Mouse (Mus musculus): ENCODE measurements around the gene Rapgef1. TPM values are rescaled to one million over a fixed set of nuclear protein-coding genes. Genes with fewer than 3 reads are reported as not detected.
A peak's percentile ranks its signal among the peaks of the same experiment; 100 is the strongest.
"Not testable (repeated sequence)": the region's sequence is repeated elsewhere in the genome, so short reads cannot be mapped to it uniquely, and the experiment has no call there.

Gene Rapgef1
- polyA plus RNA-seq, 1 experiment from 2014 or later, result 15.9 TPM

GRCm38 (mm10) chr2:29624739-29625138 is 5.2 kb downstream of the Rapgef1 start:
- Histone ChIP-seq H3K4me1 (peaks cover 56% of the 10 kb centered on the region), H3K4me3 (no peak overlapping the region), H3K9ac (no peak overlapping the region), H3K36me3 (no peaks in the 10 kb centered on the region; the same call in 1 of the 2 replicates), H3K4me2 (no peak overlapping the region), H3K27ac (0 out of 2 replicates have a peak overlapping the region, but pooled peaks have one; percentile 27), H3K27me3 (no peaks in the 10 kb centered on the region), H3K9me3 (no peaks in the 10 kb centered on the region)
- peak; percentile 54 for ATAC-seq (ENCODE audit: insufficient number of reproducible peaks, low FRiP score, low TSS enrichment, low read depth)
- WGBS, result 55% methylated on average over 5 of the region's 5 CpGs

GRCm38 (mm10) chr2:29625573-29626200 is 6.2 kb downstream of the Rapgef1 start:
- Histone ChIP-seq H3K27ac (no peak overlapping the region), H3K4me3 (no peak overlapping the region), H3K4me2 (no peak overlapping the region), H3K9ac (no peak overlapping the region), H3K36me3 (no peaks in the 10 kb centered on the region; the same call in 1 of the 2 replicates), H3K9me3 (no peaks in the 10 kb centered on the region), H3K27me3 (no peaks in the 10 kb centered on the region), H3K4me1 (peaks cover 56% of the 10 kb centered on the region)
- WGBS, result 96% methylated on average over 8 of the region's 8 CpGs
- ATAC-seq (ENCODE audit: insufficient number of reproducible peaks, low FRiP score, low TSS enrichment, low read depth), result no peak

GRCm38 (mm10) chr2:29627337-29627736 is 7.8 kb downstream of the Rapgef1 start:
- Histone ChIP-seq H3K4me2 (no peak overlapping the region), H3K4me1 (peaks cover 42% of the 10 kb centered on the region), H3K36me3 (no peaks in the 10 kb centered on the region; the same call in 1 of the 2 replicates), H3K27ac (no peak overlapping the region), H3K9ac (no peak overlapping the region), H3K27me3 (no peaks in the 10 kb centered on the region), H3K4me3 (no peak overlapping the region), H3K9me3 (no peaks in the 10 kb centered on the region)
- no peak for ATAC-seq (ENCODE audit: insufficient number of reproducible peaks, low FRiP score, low TSS enrichment, low read depth)
- 83% methylated on average over 3 of the region's 3 CpGs for WGBS

GRCm38 (mm10) chr2:29628186-29628585 is 8.7 kb downstream of the Rapgef1 start:
- no peaks in the 10 kb centered on the region; the same call in 1 of the 2 replicates for H3K36me3 ChIP-seq
- no peaks in the 10 kb centered on the region for H3K27me3 ChIP-seq
- no peak overlapping the region for H3K4me2 ChIP-seq
- no peak overlapping the region for H3K4me3 ChIP-seq
- peaks cover 42% of the 10 kb centered on the region for H3K4me1 ChIP-seq
- H3K9ac ChIP-seq, result no peak overlapping the region
- WGBS, result 59% methylated on average over 5 of the region's 5 CpGs
- ATAC-seq (ENCODE audit: insufficient number of reproducible peaks, low FRiP score, low TSS enrichment, low read depth), result no peak
- no peaks in the 10 kb centered on the region for H3K9me3 ChIP-seq
- H3K27ac ChIP-seq, result no peak overlapping the region

- no peaks in the 10 kb centered on the region for H3K27me3 ChIP-seq
- peaks cover 43% of the 10 kb centered on the region for H3K4me1 ChIP-seq
- H3K9me3 ChIP-seq, result no peaks in the 10 kb centered on the region
- H3K4me3 ChIP-seq, result no peak overlapping the region
- no peak overlapping the region for H3K4me2 ChIP-seq
- no peak overlapping the region for H3K9ac ChIP-seq
- no peaks in the 10 kb centered on the region for H3K36me3 ChIP-seq
- no peak overlapping the region for H3K27ac ChIP-seq
- no peak for ATAC-seq (ENCODE audit: insufficient number of reproducible peaks, low FRiP score, low TSS enrichment, low read depth)
- 55% methylated on average over 5 of the region's 5 CpGs for WGBS
Observed at GRCm38 (mm10) chr2:29628763-29629181, 9.3 kb downstream of the Rapgef1 start.

- Histone ChIP-seq H3K36me3 (no peaks in the 10 kb centered on the region), H3K4me2 (no peak overlapping the region), H3K4me3 (no peak overlapping the region), H3K27ac (no peak overlapping the region), H3K9ac (no peak overlapping the region), H3K9me3 (no peaks in the 10 kb centered on the region), H3K27me3 (no peaks in the 10 kb centered on the region), H3K4me1 (peaks cover 43% of the 10 kb centered on the region)
- ATAC-seq (ENCODE audit: insufficient number of reproducible peaks, low FRiP score, low TSS enrichment, low read depth), result no peak
- WGBS, result 57% methylated on average over 2 of the region's 2 CpGs
Observed at GRCm38 (mm10) chr2:29629311-29629710, 9.8 kb downstream of the Rapgef1 start.

GRCm38 (mm10) chr2:29630141-29630771 is 10.7 kb downstream of the Rapgef1 start:
- 74% methylated on average over 10 of the region's 10 CpGs for whole genome bisulfite sequencing
- Histone ChIP-seq H3K27me3 (no peaks in the 10 kb centered on the region), H3K9me3 (no peaks in the 10 kb centered on the region)

GRCm38 (mm10) chr2:29631020-29631419 is 11.5 kb downstream of the Rapgef1 start:
- no peaks in the 10 kb centered on the region for H3K36me3 ChIP-seq
- no peak overlapping the region for H3K4me3 ChIP-seq
- no peak for ATAC-seq (ENCODE audit: insufficient number of reproducible peaks, low FRiP score, low TSS enrichment, low read depth)
- no peaks in the 10 kb centered on the region for H3K27me3 ChIP-seq
- H3K4me1 ChIP-seq, result peaks cover 44% of the 10 kb centered on the region
- no peak overlapping the region for H3K27ac ChIP-seq
- no peak overlapping the region for H3K4me2 ChIP-seq
- H3K9me3 ChIP-seq, result no peaks in the 10 kb centered on the region
- H3K9ac ChIP-seq, result no peak overlapping the region

More at GRCm38 (mm10) chr2:29630141-29630771, 10.7 kb downstream of the Rapgef1 start:
- Histone ChIP-seq H3K9ac (no peak overlapping the region), H3K4me2 (no peak overlapping the region), H3K27ac (no peak overlapping the region), H3K36me3 (no peaks in the 10 kb centered on the region), H3K4me3 (no peak overlapping the region), H3K4me1 (peaks cover 38% of the 10 kb centered on the region)
- no peak for ATAC-seq (ENCODE audit: insufficient number of reproducible peaks, low FRiP score, low TSS enrichment, low read depth)

- H3K9ac ChIP-seq; H3K27me3 ChIP-seq; H3K27ac ChIP-seq; ATAC-seq (ENCODE audit: insufficient number of reproducible peaks, low FRiP score, low TSS enrichment, low read depth); H3K36me3 ChIP-seq; H3K4me3 ChIP-seq; H3K9me3 ChIP-seq; H3K4me2 ChIP-seq: not testable (repeated sequence)
- peaks cover 45% of the 10 kb centered on the region for H3K4me1 ChIP-seq
- WGBS, result 89% methylated on average over 12 of the region's 12 CpGs
Observed at GRCm38 (mm10) chr2:29631564-29632167, 12.1 kb downstream of the Rapgef1 start.

- Histone ChIP-seq H3K9ac (no peak overlapping the region), H3K27ac (no peak overlapping the region; the same call in 1 of the 2 replicates), H3K27me3 (no peaks in the 10 kb centered on the region), H3K4me1 (peaks cover 47% of the 10 kb centered on the region), H3K9me3 (no peaks in the 10 kb centered on the region), H3K4me3 (no peak overlapping the region), H3K4me2 (no peak overlapping the region), H3K36me3 (no peaks in the 10 kb centered on the region)
- 60% methylated on average over 3 of the region's 3 CpGs for WGBS
- ATAC-seq (ENCODE audit: insufficient number of reproducible peaks, low FRiP score, low TSS enrichment, low read depth), result no peak
Observed at GRCm38 (mm10) chr2:29632168-29632662, 12.7 kb downstream of the Rapgef1 start.

GRCm38 (mm10) chr2:29633101-29633554 is 13.6 kb downstream of the Rapgef1 start:
- Histone ChIP-seq H3K9me3 (no peaks in the 10 kb centered on the region), H3K4me2 (no peak overlapping the region), H3K36me3 (no peaks in the 10 kb centered on the region), H3K4me3 (no peak overlapping the region), H3K27me3 (no peaks in the 10 kb centered on the region), H3K27ac (peak overlapping the region; percentile 78), H3K4me1 (peaks cover 56% of the 10 kb centered on the region), H3K9ac (no peak overlapping the region)
- WGBS, result 18% methylated on average over 6 of the region's 6 CpGs
- ATAC-seq (ENCODE audit: insufficient number of reproducible peaks, low FRiP score, low TSS enrichment, low read depth), result peak; percentile 69

GRCm38 (mm10) chr2:29633782-29634181 is 14.3 kb downstream of the Rapgef1 start:
- Histone ChIP-seq H3K4me1 (peaks cover 52% of the 10 kb centered on the region), H3K36me3 (no peaks in the 10 kb centered on the region), H3K9ac (no peak overlapping the region), H3K9me3 (no peaks in the 10 kb centered on the region), H3K4me2 (no peak overlapping the region), H3K4me3 (no peak overlapping the region), H3K27ac (peak overlapping the region; percentile 78; the same call in 1 of the 2 replicates), H3K27me3 (no peaks in the 10 kb centered on the region)
- no peak for ATAC-seq (ENCODE audit: insufficient number of reproducible peaks, low FRiP score, low TSS enrichment, low read depth)
- 84% methylated on average over 3 of the region's 3 CpGs for WGBS
